Mouse (Mus musculus): ENCODE measurements at regions not wholly inside any gene's neighbourhood (a gene's known extent, or its start where the extent isn't known, plus 50 kb on each side); places are given as distances from the start of the nearest gene placed in this dataset.
"Not testable (repeated sequence)": the region's sequence is repeated elsewhere in the genome, so short reads cannot be mapped to it uniquely, and the experiment has no call there.

- no peak for DNase-seq
- WGBS = 58% methylated on average over 7 of the region's 7 CpGs
- Histone ChIP-seq H3K4me3 (replicated peaks; ENCODE audit: extremely low read depth, low read depth, low read length) (no peak overlapping the region), H3K4me1 (ENCODE audit: control insufficient read depth, insufficient read depth, low read length) (no peaks in the 10 kb centered on the region)
- TF ChIP-seq CTCF (IDR thresholded peaks at IDR 0.05; ENCODE audit: insufficient read depth, low read length) (no peak), POLR2A (IDR thresholded peaks at IDR 0.05; ENCODE audit: borderline replicate concordance, extremely low read depth, low read depth, low read length) (no peak)
Observed at GRCm38 (mm10) chr3:9082061-9082460, 527.8 kb downstream of the Zfp704 start.

DNA sequence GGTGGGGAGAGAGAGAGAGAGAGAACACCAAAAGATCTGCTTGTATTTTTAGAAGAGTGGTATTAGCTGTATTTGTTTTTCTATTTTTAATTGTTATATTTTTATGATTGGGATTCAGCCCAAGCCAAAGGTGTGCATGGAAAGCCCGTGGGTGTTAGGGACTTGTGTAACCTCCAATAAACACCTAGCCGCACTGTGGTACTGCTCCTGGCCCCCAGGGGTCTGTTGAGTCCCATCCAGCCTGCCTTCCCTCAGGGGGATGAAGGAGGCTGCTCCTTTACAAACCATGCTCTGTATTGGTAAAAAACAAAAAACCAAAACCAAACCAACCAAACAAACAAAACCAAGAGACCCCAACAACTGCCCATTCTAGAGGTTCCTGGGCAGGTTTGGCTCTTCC lies 531.7 kb downstream of the Zfp704 start:
- no peak for DNase-seq
- no peak for TF ChIP-seq POLR2A (IDR thresholded peaks at IDR 0.05; ENCODE audit: borderline replicate concordance, extremely low read depth, low read depth, low read length)
- no peak for TF ChIP-seq CTCF (IDR thresholded peaks at IDR 0.05; ENCODE audit: insufficient read depth, low read length)
- Histone ChIP-seq H3K4me1 (ENCODE audit: control insufficient read depth, insufficient read depth, low read length) (no peaks in the 10 kb centered on the region), H3K4me3 (replicated peaks; ENCODE audit: extremely low read depth, low read depth, low read length) (no peak overlapping the region)
- WGBS = 63% methylated on average over 2 of the region's 2 CpGs

DNA sequence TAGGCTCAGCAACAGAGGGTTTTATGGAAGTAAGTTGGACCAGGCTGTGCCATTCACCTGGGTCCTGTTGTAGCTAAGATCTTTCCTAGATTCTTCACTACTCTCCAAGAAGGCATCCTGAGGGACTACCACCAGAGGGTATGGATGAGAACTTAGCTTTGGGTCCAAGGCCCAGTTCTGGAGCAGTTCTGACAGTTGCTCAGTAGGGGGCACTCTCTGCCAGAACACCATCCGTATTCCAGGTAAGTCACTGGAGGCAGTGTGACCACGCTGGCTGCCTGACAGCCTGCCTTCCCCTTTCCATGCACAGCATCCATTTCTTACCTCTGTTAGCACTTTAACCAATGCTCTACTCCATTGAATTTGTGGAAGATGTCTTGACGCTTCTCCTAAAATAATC lies 533.2 kb downstream of the Zfp704 start:
- Histone ChIP-seq H3K4me3 (replicated peaks; ENCODE audit: extremely low read depth, low read depth, low read length) (no peak overlapping the region), H3K4me1 (ENCODE audit: control insufficient read depth, insufficient read depth, low read length) (no peaks in the 10 kb centered on the region)
- WGBS = 19% methylated on average over 3 of the region's 3 CpGs
- DNase-seq = peak; percentile 47
- TF ChIP-seq POLR2A (IDR thresholded peaks at IDR 0.05; ENCODE audit: borderline replicate concordance, extremely low read depth, low read depth, low read length) (no peak), CTCF (IDR thresholded peaks at IDR 0.05; ENCODE audit: insufficient read depth, low read length) (peak; percentile 93)

GRCm38 (mm10) chr3:9072471-9072870 lies 537.4 kb downstream of the Zfp704 start:
- H3K4me3 ChIP-seq (replicated peaks; ENCODE audit: extremely low read depth, low read depth, low read length); H3K4me1 ChIP-seq (ENCODE audit: control insufficient read depth, insufficient read depth, low read length); DNase-seq: not testable (repeated sequence)
- WGBS = 88% methylated on average over 13 of the region's 13 CpGs

DNA sequence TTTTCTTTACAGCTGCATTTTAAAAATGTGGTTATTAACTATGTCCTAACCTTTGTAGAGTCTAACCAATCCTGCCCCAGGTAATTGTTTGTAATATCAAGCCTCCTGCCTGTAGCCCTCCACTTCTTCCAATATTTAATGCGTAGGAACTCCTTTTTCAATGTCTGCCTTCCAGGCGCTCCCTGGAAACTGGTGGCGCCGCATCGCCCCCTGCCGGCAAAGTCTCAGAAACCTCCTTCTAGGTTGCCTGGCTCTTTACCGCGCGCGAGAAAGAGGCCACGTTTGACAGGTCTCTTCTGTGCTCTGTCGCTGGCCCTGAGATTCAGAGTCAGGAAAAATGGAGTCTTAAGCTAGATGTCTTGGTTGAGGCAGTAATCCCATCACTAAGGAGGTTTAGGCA lies 542.8 kb downstream of the Zfp704 start:
- Histone ChIP-seq H3K4me3 (replicated peaks; ENCODE audit: extremely low read depth, low read depth, low read length) (no peak overlapping the region), H3K4me1 (ENCODE audit: control insufficient read depth, insufficient read depth, low read length) (no peaks in the 10 kb centered on the region)
- TF ChIP-seq CTCF (IDR thresholded peaks at IDR 0.05; ENCODE audit: insufficient read depth, low read length) (peak; percentile 61), POLR2A (IDR thresholded peaks at IDR 0.05; ENCODE audit: borderline replicate concordance, extremely low read depth, low read depth, low read length) (no peak)
- WGBS = 4% methylated on average over 12 of the region's 12 CpGs
- DNase-seq = peak; percentile 81

DNA sequence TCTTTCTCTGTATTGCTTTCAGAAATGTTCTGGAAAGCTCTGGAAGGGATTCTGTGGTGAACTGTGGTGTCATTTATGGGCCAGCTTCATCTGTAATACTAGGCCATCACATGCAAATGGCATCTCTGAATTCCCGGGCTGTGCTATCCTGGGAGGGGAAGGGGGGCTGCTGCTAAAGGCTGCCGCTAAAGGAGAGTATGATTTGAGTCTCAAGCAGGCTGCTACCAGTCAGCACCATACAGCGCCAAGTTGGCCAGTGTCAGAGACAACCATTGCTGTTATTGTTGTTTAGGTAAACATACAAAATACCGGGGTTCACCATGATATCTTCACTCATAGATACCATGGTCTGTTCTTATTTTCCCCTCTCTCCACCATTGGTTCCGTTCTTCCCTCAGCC lies 543.5 kb downstream of the Zfp704 start:
- no peak overlapping the region for H3K4me3 ChIP-seq (replicated peaks; ENCODE audit: extremely low read depth, low read depth, low read length)
- 78% methylated on average over 5 of the region's 5 CpGs for WGBS
- TF ChIP-seq POLR2A (IDR thresholded peaks at IDR 0.05; ENCODE audit: borderline replicate concordance, extremely low read depth, low read depth, low read length) = no peak
- TF ChIP-seq CTCF (IDR thresholded peaks at IDR 0.05; ENCODE audit: insufficient read depth, low read length) = no peak
- no peak for DNase-seq
- no peaks in the 10 kb centered on the region for H3K4me1 ChIP-seq (ENCODE audit: control insufficient read depth, insufficient read depth, low read length)

DNA sequence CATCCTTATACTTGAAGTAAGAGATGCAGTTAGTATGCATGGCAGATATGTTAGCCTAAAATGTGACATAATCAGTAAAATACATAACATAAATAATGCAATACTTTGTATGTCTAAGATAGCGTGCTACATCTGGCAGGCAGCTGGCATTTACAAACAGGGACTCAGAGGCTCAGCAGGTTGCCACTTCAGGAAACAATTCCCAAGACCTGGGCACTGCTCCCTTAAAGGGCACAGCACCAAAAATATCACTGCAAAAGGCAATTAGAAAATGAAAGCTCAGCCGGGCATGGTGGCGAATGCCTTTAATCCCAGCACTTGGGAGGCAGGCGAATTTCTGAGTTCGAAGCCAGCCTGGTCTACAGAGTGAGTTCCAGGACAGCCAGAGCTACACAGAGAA lies 544.0 kb downstream of the Zfp704 start:
- 75% methylated on average over 5 of the region's 5 CpGs for WGBS
- no peak overlapping the region for H3K4me3 ChIP-seq (replicated peaks; ENCODE audit: extremely low read depth, low read depth, low read length)
- H3K4me1 ChIP-seq (ENCODE audit: control insufficient read depth, insufficient read depth, low read length) = no peaks in the 10 kb centered on the region
- TF ChIP-seq CTCF (IDR thresholded peaks at IDR 0.05; ENCODE audit: insufficient read depth, low read length) = no peak
- no peak for TF ChIP-seq POLR2A (IDR thresholded peaks at IDR 0.05; ENCODE audit: borderline replicate concordance, extremely low read depth, low read depth, low read length)
- DNase-seq = no peak

DNA sequence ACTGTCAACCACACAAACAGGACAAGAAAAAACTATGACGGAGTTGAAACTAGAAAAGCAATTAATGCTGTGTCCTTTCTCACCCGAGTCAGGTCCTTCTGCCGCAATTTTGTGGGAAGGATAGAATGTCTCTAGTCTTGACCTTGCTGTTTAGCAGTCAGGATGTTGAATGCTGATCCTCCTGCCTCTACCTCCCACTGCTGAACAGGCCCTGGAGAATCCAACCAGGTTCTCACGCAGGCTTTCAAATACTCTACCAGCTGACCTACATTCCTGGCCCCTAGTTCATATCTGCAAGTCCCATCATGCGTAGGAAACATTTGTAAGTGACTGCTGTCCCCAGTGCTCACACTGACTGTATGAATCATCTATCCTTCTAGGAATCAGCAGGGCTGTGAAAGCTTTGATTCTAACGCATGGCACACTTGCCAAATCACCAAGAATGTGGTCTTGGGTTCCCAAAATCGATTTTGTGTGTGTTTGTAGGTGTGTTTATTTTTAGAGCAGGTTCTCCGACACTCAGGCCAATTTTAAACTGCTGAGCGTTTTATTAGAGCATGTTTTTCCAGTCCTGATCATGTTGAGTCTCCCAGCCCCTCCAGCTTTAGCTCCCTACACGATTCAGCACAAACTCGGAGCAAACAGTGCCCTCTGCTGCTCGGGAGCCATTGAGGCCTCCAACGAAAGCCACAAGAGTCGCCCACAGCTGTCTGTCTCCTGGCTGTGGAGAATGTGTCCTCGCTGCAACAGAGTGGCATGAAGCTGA lies 545.4 kb downstream of the Zfp704 start:
- TF ChIP-seq CTCF (IDR thresholded peaks at IDR 0.05; ENCODE audit: insufficient read depth, low read length) = peak; percentile 46; the same call in 1 of the 2 replicates
- no peak for TF ChIP-seq POLR2A (IDR thresholded peaks at IDR 0.05; ENCODE audit: borderline replicate concordance, extremely low read depth, low read depth, low read length)
- WGBS = 41% methylated on average over 15 of the region's 15 CpGs
- Histone ChIP-seq H3K4me3 (replicated peaks; ENCODE audit: extremely low read depth, low read depth, low read length) (no peak overlapping the region), H3K4me1 (ENCODE audit: control insufficient read depth, insufficient read depth, low read length) (no peaks in the 10 kb centered on the region)
- peak; percentile 17 for DNase-seq

- TF ChIP-seq CTCF (IDR thresholded peaks at IDR 0.05; ENCODE audit: insufficient read depth, low read length) (no peak), POLR2A (IDR thresholded peaks at IDR 0.05; ENCODE audit: borderline replicate concordance, extremely low read depth, low read depth, low read length) (no peak)
- Histone ChIP-seq H3K4me1 (ENCODE audit: control insufficient read depth, insufficient read depth, low read length) (no peaks in the 10 kb centered on the region), H3K4me3 (replicated peaks; ENCODE audit: extremely low read depth, low read depth, low read length) (no peak overlapping the region)
- DNase-seq = no peak
- WGBS = 79% methylated on average over 5 of the region's 5 CpGs
Observed at GRCm38 (mm10) chr3:9063662-9064061, 546.2 kb downstream of the Zfp704 start.

- Histone ChIP-seq H3K4me1 (ENCODE audit: control insufficient read depth, insufficient read depth, low read length) (no peaks in the 10 kb centered on the region), H3K4me3 (replicated peaks; ENCODE audit: extremely low read depth, low read depth, low read length) (no peak overlapping the region)
- TF ChIP-seq POLR2A (IDR thresholded peaks at IDR 0.05; ENCODE audit: borderline replicate concordance, extremely low read depth, low read depth, low read length) (no peak), CTCF (IDR thresholded peaks at IDR 0.05; ENCODE audit: insufficient read depth, low read length) (no peak)
- DNase-seq = no peak
- WGBS = 95% methylated on average over 2 of the region's 2 CpGs
Observed at GRCm38 (mm10) chr3:9061396-9061795, 548.5 kb downstream of the Zfp704 start.

GRCm38 (mm10) chr3:9057703-9058102 lies 552.2 kb downstream of the Zfp704 start:
- not testable (repeated sequence) for DNase-seq; H3K4me1 ChIP-seq (ENCODE audit: control insufficient read depth, insufficient read depth, low read length); H3K4me3 ChIP-seq (replicated peaks; ENCODE audit: extremely low read depth, low read depth, low read length)
- 78% methylated on average over 3 of the region's 3 CpGs for WGBS
